Mouse (Mus musculus): ENCODE data around the gene Rpl29.

DNA sequence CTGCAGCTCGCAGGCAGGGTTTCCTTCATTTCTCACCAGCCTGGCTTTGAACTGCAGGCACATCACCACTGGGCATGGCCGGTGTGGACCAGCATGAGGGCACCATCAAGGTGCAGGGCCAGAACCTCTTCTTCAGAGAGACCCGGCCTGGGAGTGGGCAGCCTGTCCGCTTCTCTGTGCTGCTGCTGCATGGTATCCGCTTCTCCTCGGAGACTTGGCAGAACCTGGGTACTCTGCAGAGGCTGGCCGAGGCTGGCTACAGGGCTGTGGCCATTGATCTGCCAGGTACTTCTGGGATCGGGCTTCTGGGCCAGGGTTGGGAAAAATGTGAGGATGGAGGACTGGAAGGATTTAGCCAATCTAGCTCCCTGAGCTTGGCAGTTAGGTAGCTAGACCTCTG, 20.7 kb downstream of the Rpl29 start:
- no peak for TF ChIP-seq CTCF (IDR thresholded peaks at IDR 0.05; ENCODE audit: control insufficient read depth, insufficient read depth, low read length)
- TF ChIP-seq POLR2A (IDR thresholded peaks at IDR 0.05; ENCODE audit: borderline replicate concordance, control insufficient read depth, low read depth, low read length) = no peak
